Mouse (Mus musculus) CH12.LX (cell line): ENCODE measurements around the gene Cd36.

Experiments
- CTCF ChIP-seq, 2 experiments: IDR thresholded peaks in 1 of 2; conservative IDR thresholded peaks in 1 of 2; 2 replicates each; pipeline ENCODE4 v1.5.1; 2011 to 2012; ENCODE audit warnings: low read depth in 2 of 2, low read length in 2 of 2, improper control_type of control experiment in 1 of 2, inconsistent platforms in 1 of 2, mild to moderate bottlenecking in 1 of 2, moderate library complexity in 1 of 2
- ELF1 ChIP-seq: IDR thresholded peaks from 2 replicates; pipeline ENCODE4 v1.6.1; 2014; ENCODE audit warnings: low read depth, mild to moderate bottlenecking, inconsistent platforms, low read length, improper control_type of control experiment
- EP300 ChIP-seq: IDR thresholded peaks from 2 replicates; pipeline ENCODE4 v1.6.1; 2011; ENCODE audit warnings: low read length, improper control_type of control experiment
- ETS1 ChIP-seq: conservative IDR thresholded peaks from 2 replicates; pipeline ENCODE4 v1.6.1; 2012; ENCODE audit warnings: low read depth, mild to moderate bottlenecking, inconsistent platforms, low read length, improper control_type of control experiment, moderate library complexity
- MAX ChIP-seq: IDR thresholded peaks from 2 replicates; pipeline ENCODE4 v1.6.1; 2011; ENCODE audit warnings: low read length, improper control_type of control experiment
- MXI1 ChIP-seq: IDR thresholded peaks from 2 replicates; pipeline ENCODE4 v1.6.1; 2011; ENCODE audit warnings: mild to moderate bottlenecking, low read depth, low read length, improper control_type of control experiment
- POLR2A ChIP-seq: IDR thresholded peaks from 2 replicates; pipeline ENCODE4 v1.6.1; 2011; ENCODE audit warnings: low read depth, mild to moderate bottlenecking, improper control_type of control experiment, low read length
- TBP ChIP-seq: conservative IDR thresholded peaks from 2 replicates; pipeline ENCODE4 v1.6.1; 2011; ENCODE audit warnings: low read depth, low read length, improper control_type of control experiment
- ZKSCAN1 ChIP-seq: IDR thresholded peaks from 2 replicates; pipeline ENCODE4 v1.6.1; 2012; ENCODE audit warnings: low read depth, inconsistent platforms, low read length, improper control_type of control experiment, borderline replicate concordance

GRCm38 (mm10) chr5:17766006-17766677 lies 122.5 kb downstream of the Cd36 start:
- no peak for TF ChIP-seq POLR2A
- TF ChIP-seq CTCF (conservative IDR thresholded peaks at IDR 0.05 in 1 of 2, IDR thresholded peaks at IDR 0.05 in 1 of 2; ENCODE audit: low read depth in 2 of 2, low read length in 2 of 2) = peak in 1 of 2 experiments; percentile 79; a peak in 3 of 4 replicates
- no peak for TF ChIP-seq MAX
- no peak for TF ChIP-seq ETS1
- TF ChIP-seq EP300 = no peak
- TF ChIP-seq ZKSCAN1 = no peak
- no peak for TF ChIP-seq MXI1
- TF ChIP-seq ELF1 = no peak
- TF ChIP-seq TBP = no peak
